Mouse (Mus musculus): ENCODE measurements around the gene Cnr2.

GRCm38 (mm10) chr4:135912164-135912563 is 17.0 kb downstream of the Cnr2 start:
- TF ChIP-seq CTCF (IDR thresholded peaks at IDR 0.05; ENCODE audit: low read depth, low read length) (no peak), POLR2A (IDR thresholded peaks at IDR 0.05; ENCODE audit: extremely low read depth, insufficient read depth, low read length) (no peak)

Measured in liver, adult 2 months (tissue).